Mouse (Mus musculus) cerebellum, postnatal 10 days (tissue): ENCODE data around the gene Dtx4.
A peak's percentile ranks its signal among the peaks of the same experiment; 100 is the strongest.

Experiments used
- DNase-seq, 2 experiments: peaks; one replicate each; pipeline ENCODE4 v3.0.0; 2021; ENCODE audit warnings: mixed read lengths in 2 of 2

Gene Dtx4

GRCm38 (mm10) chr19:12465530-12466144 is 35.6 kb downstream of the Dtx4 start:
- DNase-seq, result no peak

DNA sequence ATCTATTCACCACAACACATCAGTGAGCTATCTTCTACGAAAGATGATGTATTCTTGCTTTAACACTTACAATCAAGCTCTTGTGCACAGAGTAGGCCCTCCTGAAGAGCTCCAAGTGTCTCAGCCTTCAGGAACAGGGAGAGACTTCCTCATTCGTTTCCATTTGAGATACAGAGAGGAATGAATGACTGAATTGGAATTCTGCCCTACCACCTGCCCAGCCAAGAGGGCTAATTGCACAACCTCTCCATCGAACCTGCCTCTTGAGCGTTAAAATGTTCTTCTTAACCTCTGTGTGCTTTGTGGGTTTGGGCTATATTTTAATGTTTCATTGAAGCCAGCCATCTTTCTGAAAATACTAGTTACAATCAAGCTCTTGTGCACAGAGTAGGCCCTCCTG is 36.6 kb downstream of the Dtx4 start:
- DNase-seq, result no peak

- DNase-seq, result no peak
These were observed 37.1 kb downstream of the Dtx4 start for GRCm38 (mm10) chr19:12464127-12464526.

GRCm38 (mm10) chr19:12463722-12464035 is 37.6 kb downstream of the Dtx4 start:
- no peak for DNase-seq

- no peak for DNase-seq
These were observed 38.2 kb downstream of the Dtx4 start for GRCm38 (mm10) chr19:12462851-12463721.

DNA sequence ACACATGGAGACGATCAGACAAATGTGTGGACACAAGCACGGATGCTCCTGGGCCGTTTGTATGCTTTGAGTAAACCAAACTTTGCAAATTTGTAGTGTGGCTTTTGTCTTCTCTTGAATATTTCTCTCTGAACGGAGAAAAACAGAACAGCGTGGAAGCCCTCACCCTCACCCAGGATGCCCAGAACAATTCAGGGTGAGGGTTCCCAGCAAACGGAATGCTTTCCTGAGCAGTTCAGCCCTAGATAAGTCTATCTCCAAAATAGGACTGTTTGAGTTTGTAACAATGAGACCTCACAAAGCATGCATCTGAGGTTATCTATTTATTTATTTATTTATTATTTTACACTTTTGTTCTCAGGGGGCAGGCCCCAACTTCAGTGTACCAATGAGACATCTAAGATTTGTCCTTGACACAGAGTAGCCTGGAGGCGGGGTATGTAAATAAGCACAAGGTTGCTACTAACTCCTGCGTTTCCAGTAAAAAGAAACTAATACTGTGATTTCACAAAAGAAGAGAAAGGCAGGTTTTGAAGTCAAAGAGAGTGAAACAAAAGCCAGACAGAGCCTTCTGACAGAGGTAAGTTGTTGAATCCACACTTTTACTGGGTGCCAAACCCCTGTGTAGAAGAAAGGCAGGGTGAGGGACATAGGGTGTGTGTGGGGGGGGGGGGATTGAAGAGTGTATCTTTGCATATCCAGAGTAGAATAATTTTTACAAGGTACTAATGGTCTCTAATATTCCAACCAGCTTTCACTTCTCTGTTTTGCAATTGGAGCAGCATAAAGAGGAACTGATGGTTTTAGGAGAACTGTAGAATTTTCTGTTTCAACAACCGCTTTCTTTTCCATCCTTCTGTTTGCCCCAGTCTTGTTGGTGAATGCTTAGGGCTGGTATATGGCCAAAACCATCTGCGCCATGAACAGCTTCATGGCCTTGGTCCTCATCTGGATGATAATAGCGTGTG is 40.7 kb downstream of the Dtx4 start, which contains the start of gene Mpeg1:
Gene Mpeg1 (plus strand): TSS at position 498 of the 968 bp plus-strand sequence.
- DNase-seq, result no peak

DNA sequence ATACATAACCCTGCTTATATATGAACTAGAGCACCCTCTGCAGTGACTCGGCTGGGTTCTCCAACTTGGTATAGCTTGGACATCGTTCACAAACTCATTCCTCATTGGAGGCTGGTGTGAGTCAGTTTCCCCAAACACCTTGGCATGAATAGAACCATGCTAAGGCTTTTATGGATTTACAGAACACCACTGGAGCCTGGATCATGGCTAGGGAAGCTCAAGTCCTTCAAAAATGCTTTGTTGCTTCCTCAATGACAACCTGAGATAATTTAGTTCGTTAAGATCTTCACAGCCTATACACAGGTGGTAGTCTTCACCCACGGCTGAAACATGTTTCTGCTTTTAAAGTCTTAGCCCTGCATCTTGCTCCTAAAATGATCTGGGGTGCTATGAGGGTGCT is 41.7 kb downstream of the Dtx4 start:
- no peak for DNase-seq

DNA sequence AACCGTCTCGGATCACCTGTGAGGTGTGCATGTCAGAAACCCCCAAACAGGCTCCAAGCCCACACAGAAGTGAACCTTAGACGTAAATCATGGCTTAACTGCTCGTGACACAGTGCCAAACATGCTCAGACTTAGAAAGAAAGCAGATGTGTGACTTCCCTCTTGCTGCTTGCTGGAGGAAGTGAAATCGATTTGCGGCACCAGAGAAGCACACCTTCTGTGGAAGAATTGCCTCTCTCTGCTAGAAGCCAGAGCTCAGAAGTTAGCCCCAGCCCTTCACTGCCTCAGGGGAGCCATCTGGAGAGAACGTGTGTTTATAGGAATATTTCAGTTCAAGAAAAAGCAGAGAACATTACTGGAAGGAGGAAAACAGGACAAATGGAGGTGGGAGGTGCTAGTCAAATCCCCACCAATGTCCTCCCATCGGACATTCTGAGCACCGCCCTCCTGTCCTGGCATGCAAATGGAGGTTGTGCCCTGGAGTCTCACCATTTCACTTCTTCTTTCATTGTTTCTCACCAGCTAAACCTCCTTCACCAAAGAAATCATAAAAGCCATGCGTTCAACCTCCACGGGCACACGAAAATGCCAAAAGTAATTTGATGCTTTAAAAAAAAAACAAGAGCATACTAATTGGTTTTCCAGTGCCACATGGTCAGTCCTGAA is 43.7 kb downstream of the Dtx4 start:
- peak in 1 of 2 experiments; percentile 12 for DNase-seq

DNA sequence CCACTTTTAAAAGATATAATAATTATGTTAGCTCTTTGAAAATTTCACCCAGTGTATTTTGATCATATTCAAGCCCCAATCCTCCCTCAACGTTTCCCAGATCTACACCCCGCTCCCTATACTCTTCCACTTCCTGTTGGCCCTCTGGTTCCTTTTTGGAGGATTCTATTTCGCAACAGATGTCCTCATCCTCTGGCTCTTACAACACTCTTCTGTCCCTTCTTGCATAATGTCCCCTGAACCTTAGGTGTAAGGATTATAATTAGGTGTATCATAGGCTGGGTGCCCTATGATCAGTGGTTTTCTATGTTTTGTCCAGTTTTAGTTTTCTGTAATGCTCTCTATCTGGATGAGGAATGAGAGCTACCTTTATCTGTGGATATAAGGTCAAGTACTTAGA is 56.2 kb downstream of the Dtx4 start:
- DNase-seq, result no peak

DNA sequence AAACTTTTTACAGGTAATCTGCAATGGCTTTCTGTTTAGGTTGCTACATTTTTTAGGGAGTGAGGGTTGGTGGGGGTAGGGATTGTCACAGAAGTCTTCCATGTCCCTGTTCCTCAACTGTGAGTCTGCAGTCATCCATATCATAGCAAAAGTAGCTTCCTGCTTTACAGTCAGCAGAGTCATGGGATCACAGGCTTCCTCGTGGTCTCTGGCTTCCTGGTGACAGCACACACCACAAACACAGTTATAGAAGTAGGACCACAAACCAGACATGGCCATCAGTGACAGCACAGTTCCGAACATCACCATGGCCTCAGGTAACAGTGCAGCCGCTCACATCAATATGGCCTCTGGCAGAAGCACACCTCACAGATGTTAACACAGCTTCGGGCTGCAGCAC is 58.7 kb downstream of the Dtx4 start:
- no peak for DNase-seq

- no peak for DNase-seq
These were observed 61.0 kb downstream of the Dtx4 start for GRCm38 (mm10) chr19:12440103-12440725.

DNA sequence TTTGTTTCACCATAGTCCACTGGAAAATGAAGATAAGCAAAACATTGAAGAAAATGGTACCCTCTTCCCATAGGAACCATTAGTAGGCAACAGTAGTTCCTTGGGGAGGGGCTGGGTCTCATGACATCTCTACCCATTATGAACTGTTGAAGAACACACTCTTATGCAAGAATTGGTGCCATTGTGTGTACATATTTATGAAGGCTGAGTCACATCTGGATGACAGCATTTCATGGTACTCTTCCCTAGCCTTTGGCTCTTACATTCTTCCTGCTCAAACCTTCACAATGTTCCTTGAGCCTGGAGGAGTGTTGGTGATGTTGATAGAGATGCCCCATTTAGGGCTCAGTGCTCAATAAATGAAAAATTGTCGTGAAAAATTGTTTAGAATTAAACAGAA is 61.7 kb downstream of the Dtx4 start:
- no peak for DNase-seq

GRCm38 (mm10) chr19:12435750-12436524 is 65.3 kb downstream of the Dtx4 start:
- no peak for DNase-seq

DNA sequence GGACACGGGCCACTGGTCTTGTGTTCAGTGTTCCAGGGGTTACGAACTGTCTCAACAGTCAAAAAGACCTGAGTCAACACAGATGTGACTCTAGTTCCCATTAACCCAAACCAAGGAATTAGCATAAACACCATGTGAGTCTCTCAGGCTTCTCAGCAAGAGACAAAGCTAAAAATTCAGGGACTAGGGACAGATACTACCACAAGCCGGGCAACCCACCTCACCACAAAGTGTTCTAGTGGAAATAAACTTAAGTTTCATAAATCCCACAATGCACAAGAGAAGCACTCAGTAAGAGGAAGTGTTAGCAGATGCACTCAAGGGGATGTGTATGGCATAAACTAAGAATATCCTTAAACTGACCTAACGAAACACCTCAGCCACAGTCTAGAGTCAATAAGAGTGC is 66.2 kb downstream of the Dtx4 start:
- no peak for DNase-seq

- DNase-seq, result peak; percentile 43 to 47
These were observed 68.2 kb downstream of the Dtx4 start for GRCm38 (mm10) chr19:12433033-12433432.

- DNase-seq, result no peak
These were observed 73.6 kb downstream of the Dtx4 start, which contains the start of gene Pfpl for GRCm38 (mm10) chr19:12427605-12428004. Gene Pfpl, plus strand, starts transcription at chr19:12427905.

DNA sequence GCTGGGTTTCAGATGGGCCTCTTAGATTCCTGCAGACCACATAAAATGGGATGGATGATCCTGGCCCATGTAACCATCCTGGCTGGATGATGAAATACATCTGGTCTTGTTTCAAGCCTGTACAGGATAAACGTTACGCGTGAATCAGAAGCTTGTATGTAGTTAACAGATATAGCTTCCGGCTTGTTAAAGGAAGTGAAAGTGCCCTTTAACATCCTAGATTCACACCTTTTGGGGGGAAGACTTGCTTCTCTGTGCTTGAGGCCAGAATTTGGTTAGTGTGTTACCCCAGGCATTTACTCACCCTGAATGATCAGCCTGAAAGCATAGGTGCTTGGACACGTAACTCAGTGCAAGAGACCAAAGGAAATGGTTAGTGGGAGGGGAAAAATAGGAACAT is 74.2 kb downstream of the Dtx4 start:
- DNase-seq, result no peak

DNA sequence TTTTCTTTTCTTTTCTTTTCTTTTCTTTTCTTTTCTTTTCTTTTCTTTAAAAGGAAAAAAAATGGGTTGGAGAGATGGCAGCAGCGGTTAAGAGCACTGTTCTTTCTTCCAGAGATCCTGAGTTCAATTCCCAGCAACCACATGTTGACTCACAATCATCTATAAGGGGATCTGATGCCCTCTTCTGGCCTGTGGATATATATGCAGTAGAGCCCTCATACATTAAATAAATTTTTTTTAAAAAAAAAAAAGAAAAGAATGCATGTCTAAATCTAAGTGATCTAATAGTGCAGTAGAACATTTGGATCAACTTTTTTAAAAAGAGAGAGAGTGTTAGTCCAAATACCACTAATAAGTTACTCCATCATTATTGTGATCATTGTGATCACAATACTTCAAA is 79.6 kb downstream of the Dtx4 start:
- DNase-seq, result no peak

GRCm38 (mm10) chr19:12420555-12420954 is 80.7 kb downstream of the Dtx4 start:
- no peak for DNase-seq

DNA sequence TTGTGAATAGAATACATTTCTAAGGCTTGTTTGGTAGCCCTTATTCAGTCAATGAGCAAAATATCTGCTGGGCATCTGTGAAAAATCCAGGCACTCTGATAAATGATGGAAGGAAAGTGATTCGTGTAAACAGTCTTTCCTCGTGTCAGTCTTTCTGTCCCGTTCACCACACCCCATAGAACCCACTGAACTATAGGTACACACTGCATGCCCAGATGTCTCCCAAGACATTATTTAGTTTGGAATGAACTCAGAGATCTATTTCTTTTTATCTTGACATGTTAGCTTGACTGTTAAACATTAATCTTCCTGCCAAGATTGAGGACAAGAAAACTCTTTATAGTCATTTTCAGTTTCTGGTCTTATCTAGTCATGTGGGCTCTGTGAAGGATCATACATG is 82.9 kb downstream of the Dtx4 start:
- DNase-seq, result no peak

DNA sequence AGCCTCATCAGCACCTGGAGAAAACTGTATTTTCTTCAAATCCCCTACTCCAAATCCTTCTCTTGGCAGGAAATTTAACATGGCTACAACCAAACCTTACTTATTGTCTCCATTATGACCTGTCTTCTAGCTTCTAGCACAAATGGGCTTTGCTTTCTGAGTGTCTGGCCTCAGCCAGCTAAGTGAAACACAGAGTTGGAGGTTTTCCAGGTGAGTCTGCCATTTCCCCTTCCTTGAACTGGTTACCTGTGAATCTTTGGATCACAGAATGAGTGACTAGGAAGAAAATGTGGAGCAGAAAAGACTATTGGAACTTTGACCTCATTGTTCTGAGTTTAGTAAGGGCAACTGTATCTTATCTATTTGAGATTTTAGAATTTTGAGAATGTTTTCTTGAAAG is 83.9 kb downstream of the Dtx4 start, which contains the start of gene Olfr1441:
Gene Olfr1441 (plus strand): TSS at position 73 of the 400 bp plus-strand sequence.
- no peak for DNase-seq
